Mouse (Mus musculus): ENCODE results near the gene Mogat1.
A peak's percentile ranks its signal among the peaks of the same experiment; 100 is the strongest.
"Not testable (repeated sequence)": the region's sequence is repeated elsewhere in the genome, so short reads cannot be mapped to it uniquely, and the experiment has no call there.

The Mogat1 gene

GRCm38 (mm10) chr1:78510862-78511261 is at the start of gene Mogat1:
Gene Mogat1 (plus strand): TSS chr1:78510991.
- DNase-seq (ENCODE audit: low spot score in 2 of 2), result no peak

DNA sequence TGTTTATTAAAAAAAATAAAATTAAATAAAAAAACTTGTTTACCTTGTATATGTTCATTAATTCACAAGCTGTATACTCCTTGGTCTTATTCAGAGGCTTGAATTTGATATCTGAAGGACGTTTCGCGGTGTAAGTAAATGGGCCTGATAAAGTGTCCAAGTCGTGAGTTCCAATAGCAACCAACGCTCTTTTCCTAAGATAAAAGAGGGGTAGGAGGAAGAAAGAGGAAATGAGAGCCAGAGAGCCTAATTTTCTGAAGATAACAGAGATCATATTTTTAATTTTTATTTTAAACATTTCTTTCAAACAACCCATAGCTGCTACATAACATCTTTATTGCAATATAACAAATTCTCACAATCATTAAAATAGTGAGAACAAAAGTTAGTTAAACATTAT is 38.4 kb upstream of the Mogat1 start:
- DNase-seq (ENCODE audit: low spot score in 2 of 2), result no peak

GRCm38 (mm10) chr1:78483430-78483829 is 27.4 kb upstream of the Mogat1 start:
- DNase-seq (ENCODE audit: low spot score in 2 of 2), result no peak

- no peak for DNase-seq (ENCODE audit: low spot score in 2 of 2)
Measured at GRCm38 (mm10) chr1:78484361-78484760, 26.4 kb upstream of the Mogat1 start.

DNA sequence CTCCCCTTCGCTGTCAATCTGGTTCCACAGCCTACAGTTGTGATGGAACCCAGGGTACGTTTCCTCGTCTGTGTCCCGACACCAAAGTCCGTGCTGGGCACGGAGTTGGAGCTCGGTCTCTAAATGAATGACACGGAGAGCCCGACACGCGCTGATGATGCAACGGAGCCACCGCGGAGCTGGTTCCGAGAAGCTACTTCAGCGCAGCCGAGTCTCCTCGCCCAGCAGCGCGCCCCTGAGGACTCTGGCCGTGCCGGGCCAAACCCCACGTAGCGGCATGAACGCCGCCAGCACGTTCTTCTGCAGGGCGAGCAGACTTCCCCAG is 22.4 kb upstream of the Mogat1 start:
- DNase-seq (ENCODE audit: low spot score in 2 of 2), result no peak

GRCm38 (mm10) chr1:78488752-78489492 is 21.9 kb upstream of the Mogat1 start, which contains the start of gene Farsb:
Gene Farsb (minus strand): TSS chr1:78488897.
- DNase-seq (ENCODE audit: low spot score in 2 of 2), result peak; percentile 83 to 88

- DNase-seq (ENCODE audit: low spot score in 2 of 2), result no peak
Measured at GRCm38 (mm10) chr1:78490143-78490542, 20.6 kb upstream of the Mogat1 start.

- DNase-seq (ENCODE audit: low spot score in 2 of 2), result no peak
Measured at GRCm38 (mm10) chr1:78501036-78501435, 9.8 kb upstream of the Mogat1 start.

- DNase-seq (ENCODE audit: low spot score in 2 of 2), result not testable (repeated sequence)
Measured at GRCm38 (mm10) chr1:78501856-78502255, 8.9 kb upstream of the Mogat1 start.

GRCm38 (mm10) chr1:78502527-78502926 is 8.3 kb upstream of the Mogat1 start:
- DNase-seq (ENCODE audit: low spot score in 2 of 2), result no peak

DNA sequence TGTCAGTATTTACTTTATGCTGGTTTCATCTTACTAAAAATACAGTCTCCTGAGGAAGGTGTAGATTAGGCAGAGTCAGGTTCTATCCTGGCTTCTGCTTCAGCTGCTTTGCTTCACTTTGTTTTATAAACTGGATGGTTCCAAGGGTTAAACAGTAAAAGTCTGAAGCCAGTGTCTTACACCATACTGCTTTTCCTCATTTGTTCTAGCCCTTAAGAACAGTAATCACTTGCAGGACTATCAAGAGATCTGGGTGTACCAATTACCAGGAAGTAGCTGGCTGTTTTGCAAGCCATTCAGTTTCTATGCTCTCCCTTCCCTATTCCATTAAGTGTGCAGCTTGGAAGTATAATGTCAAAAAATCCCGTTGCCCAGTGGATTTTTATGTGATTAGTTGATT is 3.7 kb upstream of the Mogat1 start:
- DNase-seq (ENCODE audit: low spot score in 2 of 2), result no peak

DNA sequence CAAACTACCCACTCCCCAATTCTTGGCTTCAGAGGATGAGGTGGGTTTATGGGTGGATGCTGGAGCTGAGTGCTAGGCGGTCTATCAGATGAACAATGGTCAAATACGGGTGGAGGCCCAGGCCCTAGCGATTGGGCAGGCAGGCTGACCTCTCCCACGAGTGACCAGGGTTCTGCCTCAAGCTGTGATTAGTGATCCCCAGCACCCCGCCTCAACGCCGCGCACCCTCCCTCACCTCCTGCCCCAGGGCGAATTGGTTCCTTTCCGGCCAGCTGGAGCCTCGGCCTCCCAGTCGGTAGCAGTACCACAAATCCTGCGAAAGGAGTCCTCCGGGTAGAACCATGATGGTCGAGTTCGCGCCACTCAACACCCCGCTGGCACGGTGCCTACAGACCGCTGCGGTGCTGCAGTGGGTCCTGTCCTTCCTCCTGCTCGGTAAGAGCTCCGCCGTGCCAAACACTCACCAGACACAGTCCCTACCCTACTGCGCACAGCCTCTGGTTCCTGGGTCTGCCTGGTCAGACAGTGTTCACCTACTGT is 900 bp downstream of the Mogat1 start, which contains the start of gene BC035947:
Gene BC035947, minus strand, starts transcription at position 538 of the 540 bp plus-strand sequence.
- DNase-seq (ENCODE audit: low spot score in 2 of 2), result no peak

DNA sequence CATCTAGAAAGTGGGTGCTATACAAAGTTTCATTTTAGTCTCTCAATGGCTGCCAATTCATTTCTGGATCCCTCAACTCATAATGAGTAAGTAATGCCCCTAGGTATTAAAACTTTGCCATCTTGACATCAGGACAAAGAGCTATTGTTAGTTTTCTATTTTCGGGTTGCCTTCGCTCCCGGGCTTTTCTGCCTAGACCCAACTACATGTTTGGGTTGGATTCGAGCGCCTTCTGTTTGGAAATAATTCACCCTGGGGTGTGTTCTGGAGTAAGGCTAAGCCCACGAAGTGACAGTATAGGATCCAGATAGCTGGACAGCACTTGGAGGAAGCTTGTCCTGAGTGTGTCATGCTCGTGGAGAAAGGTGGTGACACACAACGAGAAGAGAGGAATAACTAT is 2.0 kb downstream of the Mogat1 start:
- DNase-seq (ENCODE audit: low spot score in 2 of 2), result no peak

DNA sequence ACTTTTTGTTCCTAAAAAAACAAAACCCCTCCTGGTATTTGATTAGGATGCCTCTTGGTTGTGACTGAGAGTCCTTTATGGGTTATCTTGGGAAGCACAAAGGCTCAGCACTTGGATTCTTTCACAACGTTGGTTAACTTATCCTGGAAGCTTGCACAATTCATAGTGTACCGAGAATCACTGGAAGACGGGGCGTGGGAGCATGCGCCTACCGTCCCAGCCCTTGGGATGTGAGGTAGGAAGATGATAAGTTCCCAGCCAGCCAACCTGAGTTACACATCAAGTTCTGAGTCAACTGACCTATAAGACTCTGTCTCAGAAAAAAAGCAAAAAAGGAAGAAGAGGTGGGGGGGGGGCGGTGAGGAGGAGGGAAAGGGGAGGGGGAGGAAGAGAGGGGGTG is 8.1 kb downstream of the Mogat1 start:
- DNase-seq (ENCODE audit: low spot score in 2 of 2), result no peak

GRCm38 (mm10) chr1:78525189-78525886 is 14.5 kb downstream of the Mogat1 start:
- peak in 1 of 2 experiments; percentile 61 for DNase-seq (ENCODE audit: low spot score in 2 of 2)

DNA sequence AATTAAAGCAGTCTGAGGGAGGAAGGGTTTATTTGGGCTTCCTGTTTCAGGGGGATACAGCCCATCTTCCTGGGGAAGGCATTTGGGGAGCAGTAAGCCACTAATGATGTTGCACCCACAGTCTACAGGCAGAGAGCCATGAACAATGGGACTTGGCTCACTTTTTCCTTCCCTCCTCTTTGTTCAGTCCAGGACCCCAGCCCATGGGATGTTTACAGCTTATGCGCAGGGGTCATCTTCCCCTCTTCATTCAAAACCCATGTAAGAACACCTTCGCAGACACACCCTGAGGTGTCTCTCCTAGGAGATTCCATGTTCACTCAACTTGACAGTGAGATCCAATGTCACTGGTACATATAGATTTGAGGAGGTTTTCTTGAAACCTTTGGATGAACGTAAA is 17.6 kb downstream of the Mogat1 start:
- no peak for DNase-seq (ENCODE audit: low spot score in 2 of 2)

GRCm38 (mm10) chr1:78529011-78529410 is 18.2 kb downstream of the Mogat1 start:
- no peak for DNase-seq (ENCODE audit: low spot score in 2 of 2)

DNA sequence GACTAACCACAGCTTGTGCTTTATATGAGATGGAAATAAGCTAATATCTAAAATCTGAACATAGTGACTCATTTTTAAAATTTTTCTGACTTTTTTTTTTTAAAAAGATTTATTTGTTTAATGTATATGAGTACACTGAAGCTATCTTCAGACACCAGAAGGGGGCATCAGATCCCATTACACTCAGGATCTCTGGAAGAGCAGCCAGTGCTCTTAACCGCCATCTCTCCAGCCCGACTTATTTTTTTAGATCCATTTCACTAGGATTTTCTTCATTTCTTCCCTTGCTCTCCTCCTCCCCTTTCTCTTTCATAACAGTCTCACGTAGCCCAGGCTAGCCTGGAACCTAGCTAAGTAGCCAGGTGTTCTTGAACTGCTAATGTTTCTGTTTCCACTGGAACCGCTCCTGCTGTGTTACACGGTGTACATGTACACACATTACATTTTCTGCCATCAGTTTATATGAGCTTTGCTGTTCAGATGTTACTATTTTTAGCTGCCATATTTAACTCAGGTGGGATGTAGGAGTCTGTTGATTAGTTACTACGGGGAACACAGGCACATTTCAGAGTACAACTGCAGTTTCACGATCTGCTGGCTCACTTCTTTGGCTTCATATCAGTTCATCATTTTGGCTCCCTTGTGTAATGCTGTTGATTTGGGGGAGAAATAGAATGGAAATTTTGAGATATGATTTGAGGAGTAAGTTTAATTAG is 19.9 kb downstream of the Mogat1 start:
- DNase-seq (ENCODE audit: low spot score in 2 of 2), result no peak

DNA sequence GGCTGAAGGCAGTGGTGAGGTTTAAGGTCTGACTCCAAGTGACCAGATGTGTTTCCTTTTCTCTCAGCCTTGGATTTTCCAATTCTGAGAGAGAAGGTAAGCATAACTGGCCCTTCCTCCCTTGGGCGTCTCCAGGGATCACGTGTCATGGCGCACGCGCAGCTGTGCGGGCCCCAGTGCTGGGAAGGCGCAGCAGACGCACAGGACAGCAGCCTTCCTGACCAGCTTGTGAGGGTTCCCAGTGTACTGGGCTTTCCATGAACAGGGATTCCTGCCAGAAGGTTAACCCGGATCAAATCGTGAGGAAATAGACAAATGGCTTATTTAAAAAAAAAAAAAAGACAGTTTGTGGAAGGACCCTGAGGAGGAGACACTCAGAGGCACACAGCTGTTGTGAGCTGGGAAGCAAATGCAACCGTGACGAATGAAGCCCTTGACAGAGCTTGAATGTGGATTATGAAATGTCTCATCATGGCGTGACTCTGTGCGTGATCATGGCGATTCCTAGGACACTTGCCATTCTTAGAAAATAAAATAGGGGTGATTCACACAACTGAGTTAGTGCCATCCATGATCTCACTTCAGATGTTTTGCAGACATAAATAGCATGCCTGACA is 21.5 kb downstream of the Mogat1 start:
- no peak for DNase-seq (ENCODE audit: low spot score in 2 of 2)

DNA sequence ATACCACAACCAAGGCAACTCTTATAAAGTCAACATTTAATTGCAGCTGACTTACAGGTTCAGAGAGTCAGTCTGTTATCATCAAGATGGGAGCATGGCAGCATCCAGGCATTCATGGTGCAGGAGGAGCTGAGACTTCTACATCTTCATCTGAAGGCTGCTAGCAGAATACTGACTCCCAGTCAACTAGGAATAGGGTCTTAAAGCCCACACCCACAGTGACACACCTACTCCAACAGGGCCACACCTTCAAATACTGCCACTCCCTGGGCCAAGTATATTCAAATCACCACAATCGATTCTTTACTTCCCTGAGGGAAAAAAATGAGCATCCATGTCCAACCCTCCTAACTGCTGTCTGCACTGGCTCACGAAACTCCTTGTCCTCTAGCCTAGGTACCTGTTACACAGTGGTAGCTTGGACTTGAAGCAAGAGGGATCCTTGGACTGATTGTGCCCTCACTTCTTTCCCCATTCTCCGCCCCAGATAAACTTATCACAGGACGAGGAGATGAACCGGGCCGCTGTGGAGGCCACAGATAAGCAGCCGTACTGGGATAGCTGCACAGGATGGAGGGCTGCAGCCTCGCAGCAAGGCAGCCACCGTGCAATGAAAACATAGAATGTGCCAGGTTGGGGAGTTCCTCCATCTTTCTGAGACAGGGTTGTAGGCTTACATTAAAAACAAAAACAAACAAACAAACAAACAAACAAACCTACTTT is 23.8 kb downstream of the Mogat1 start:
- DNase-seq (ENCODE audit: low spot score in 2 of 2), result no peak

All from frontal cortex, postnatal 10 days (tissue).